Mouse (Mus musculus) layer of hippocampus, adult 8-10 months (tissue): Measurements from ENCODE around the gene Lamc1. TPM values are rescaled to one million over a fixed set of nuclear protein-coding genes. Genes with fewer than 3 reads are reported as not detected.
"Not testable (repeated sequence)": the region's sequence is repeated elsewhere in the genome, so short reads cannot be mapped to it uniquely, and the experiment has no call there.

ENCODE experiments used
- DNase-seq, 2 experiments: peaks; one replicate each; pipeline ENCODE4 v3.0.0; 2022; ENCODE audit warnings: low spot score in 2 of 2
- total RNA-seq, 4 experiments: library from RNA; stranded (reverse); gene quantifications; 2 replicates each; pipeline ENCODE4 v1.2.4; 2022

Lamc1 gene
- 10 to 100 TPM; 25.3 to 32.3 (median 28.6) TPM for total RNA-seq

DNA sequence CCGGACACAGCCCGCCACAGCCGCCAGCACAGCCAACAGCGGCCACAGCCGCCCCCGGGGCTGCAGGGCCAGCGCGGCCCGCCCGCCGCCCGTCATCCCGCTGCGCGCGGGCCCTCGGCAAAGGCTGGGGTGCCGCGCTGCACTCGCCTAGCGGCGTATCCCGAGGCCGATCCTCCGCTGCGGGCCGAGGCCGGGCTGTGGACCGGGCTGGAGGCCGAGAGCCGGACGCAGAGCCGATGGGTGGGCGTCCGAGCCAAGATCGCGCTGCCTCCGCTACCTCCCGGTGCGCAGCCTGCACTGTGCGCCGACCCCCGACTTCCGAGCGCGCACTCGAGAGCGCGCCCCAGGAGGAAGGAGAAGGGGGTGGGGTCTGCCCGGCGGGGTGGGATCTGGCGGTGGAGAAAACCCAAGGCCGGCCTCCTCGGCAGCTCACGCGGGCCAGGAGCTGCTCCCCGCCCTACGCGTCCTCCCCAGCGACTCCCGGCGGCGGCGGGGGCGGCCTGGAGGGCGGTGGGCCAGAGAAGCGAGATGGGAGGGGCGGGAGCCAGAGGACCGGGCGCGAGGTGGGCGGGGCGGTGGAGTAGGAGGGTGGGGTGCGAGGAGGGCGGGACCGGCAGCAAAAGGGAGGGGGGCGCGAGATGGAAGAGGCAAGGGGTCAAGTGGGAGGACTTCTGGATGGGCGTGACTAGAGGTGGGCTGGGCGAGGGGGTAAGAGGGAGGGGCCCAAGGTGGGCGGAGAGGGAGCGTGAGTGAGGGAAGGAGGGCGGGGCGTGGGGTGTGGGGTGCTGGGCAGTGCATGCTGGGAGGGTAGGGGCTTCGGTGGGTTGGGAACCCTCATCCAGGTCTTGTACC is at the start of gene Lamc1:
TSS of gene Lamc1 (minus strand) at position 343 of the 852 bp plus-strand sequence.
- peak; percentile 73 to 76 for DNase-seq

DNA sequence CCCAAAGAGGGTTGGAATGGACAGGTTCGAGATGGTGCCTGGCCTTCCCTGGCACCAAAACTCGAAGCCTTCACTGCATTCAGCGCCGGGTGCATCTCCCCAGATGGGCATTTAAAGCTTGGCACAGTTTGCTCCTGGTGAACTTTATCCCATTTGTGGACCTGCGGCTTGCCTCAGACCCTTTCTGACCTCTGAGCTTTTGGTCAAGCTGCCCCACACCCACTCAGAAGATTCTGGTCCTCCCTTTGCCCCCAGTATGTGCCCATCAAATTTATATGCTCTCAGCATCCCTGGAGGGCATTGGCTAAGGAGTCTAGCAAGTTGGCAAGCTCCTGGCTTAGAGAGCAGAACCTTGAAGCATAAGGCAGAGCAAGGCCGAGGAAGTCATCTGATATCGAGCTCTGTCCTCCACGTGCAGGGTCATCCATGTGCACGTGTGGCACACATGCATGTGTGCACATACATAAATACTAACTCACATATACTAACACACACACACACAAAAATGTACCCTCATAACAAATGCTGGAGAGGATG is 48.2 kb upstream of the Lamc1 start:
- DNase-seq = no peak

- no peak for DNase-seq
These were observed 47.2 kb upstream of the Lamc1 start for GRCm38 (mm10) chr1:153379832-153380231.

GRCm38 (mm10) chr1:153378587-153378986 is 46.0 kb upstream of the Lamc1 start:
- DNase-seq = no peak

GRCm38 (mm10) chr1:153376446-153376845 is 43.9 kb upstream of the Lamc1 start:
- DNase-seq = no peak

DNA sequence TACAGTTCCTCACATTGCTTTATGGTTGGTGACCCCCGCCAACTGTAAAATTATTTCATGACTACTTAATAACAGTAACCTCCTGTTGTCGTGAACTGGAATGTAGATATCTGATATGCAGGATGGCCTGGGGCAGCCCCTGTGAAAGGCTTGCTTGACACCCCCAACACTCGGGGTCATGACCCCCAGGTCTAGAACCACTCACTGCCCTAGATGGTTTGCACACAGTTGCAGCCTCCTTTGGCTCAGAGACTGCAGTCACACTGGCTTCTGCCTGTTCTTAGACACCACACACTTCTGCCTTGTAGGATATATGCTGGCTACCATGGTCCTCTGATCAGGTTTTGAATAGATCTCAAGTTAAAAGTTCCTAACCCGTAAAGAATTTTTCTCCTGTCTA is 41.5 kb upstream of the Lamc1 start:
- no peak for DNase-seq

DNA sequence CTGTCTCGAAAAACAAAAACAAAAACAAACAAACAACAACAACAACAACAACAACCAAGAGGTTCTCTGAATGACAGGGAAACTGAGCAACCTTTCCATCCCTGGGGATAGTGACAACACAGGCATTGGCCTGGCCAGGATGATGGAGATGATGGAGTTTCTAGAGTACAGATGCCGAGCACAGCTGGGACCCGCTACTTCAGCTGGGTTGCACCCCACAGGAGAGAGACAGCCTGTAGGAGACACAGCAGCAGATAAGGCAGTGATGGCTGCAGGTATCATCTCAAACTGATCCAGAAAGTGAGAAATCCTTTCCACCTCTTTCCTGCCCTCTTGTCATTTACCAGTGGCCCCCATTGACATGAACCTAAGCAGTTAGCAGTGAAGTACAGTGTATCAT is 39.3 kb upstream of the Lamc1 start:
- DNase-seq = no peak

- no peak for DNase-seq
These were observed 36.4 kb upstream of the Lamc1 start for GRCm38 (mm10) chr1:153369011-153369410.

DNA sequence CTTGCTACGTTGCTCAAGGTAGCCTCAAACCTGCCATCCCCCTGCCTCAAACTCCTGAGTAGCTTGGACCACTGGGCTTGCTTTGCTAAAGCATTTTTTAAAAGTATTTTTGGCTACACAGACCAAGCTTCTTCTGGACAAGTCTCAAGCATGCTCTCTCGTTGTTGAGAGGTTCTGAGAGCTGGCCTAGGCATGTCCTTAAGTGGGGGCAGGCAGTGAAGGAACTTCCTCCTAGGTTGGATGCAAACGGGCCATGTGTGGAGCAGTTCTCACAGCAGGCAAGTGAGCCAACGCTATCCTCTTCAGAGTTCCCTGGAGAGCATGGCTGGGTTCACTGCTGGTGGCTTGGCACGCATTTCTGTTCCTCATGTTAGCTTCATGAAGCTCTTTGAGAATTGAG is 34.5 kb upstream of the Lamc1 start:
- DNase-seq = no peak

DNA sequence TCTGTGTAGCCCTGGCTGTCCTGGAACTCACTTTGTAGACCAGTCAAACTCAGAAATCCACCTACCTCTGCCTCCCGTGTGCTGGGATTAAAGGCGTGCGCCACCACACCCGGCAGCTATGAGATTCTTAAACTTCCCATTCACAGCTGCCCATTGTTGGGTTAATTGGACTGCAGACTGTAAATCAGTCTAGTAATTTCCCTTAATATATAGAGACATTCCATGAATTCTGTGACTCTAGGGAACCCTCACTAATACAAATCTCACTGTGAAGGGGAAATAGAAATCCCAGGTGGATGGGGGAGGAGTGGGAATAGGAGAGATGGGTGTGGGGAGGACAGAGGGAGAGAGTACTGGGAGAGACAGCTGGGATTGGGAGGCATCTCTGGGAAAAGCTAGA is 29.3 kb upstream of the Lamc1 start:
- DNase-seq = no peak

- no peak for DNase-seq
These were observed 28.0 kb upstream of the Lamc1 start for GRCm38 (mm10) chr1:153360556-153360955.

DNA sequence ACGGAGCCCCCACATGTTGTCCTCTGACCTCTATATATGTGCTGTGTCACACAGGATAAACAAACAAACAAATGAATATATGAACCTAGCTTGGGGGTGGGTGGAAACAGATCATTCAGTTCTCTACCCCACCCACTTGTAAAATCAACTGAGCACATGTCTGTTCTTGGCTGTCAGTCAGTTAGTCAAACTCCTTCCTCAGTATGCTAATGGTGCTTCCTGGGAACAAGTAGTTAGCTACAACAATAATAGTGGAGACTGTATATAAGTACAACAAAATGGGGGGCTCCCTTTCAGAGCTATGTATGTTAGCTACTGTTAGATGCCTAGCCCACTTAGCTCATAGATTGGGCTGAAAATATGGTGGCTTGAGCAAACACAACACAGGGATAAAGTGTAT is 24.6 kb upstream of the Lamc1 start:
- DNase-seq = no peak

DNA sequence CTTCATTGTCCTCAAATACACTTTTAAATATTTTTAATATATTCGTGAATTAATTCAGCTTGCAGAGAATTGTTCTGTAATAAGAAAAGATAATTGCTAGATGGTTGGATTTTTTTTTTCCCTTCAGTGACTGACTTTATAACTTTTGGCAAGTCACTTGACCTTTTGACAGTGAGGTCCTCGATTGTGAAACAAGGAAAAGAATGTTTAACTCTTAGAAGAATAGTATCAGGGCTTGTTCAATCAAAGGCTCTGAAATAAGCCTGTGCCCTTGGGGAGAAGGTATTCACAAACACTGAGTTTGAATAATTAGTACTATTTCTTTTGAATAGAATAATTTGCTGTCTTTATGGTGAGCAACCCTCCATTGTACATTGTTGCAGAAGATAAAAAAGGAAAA is 21.9 kb upstream of the Lamc1 start:
- DNase-seq = no peak

DNA sequence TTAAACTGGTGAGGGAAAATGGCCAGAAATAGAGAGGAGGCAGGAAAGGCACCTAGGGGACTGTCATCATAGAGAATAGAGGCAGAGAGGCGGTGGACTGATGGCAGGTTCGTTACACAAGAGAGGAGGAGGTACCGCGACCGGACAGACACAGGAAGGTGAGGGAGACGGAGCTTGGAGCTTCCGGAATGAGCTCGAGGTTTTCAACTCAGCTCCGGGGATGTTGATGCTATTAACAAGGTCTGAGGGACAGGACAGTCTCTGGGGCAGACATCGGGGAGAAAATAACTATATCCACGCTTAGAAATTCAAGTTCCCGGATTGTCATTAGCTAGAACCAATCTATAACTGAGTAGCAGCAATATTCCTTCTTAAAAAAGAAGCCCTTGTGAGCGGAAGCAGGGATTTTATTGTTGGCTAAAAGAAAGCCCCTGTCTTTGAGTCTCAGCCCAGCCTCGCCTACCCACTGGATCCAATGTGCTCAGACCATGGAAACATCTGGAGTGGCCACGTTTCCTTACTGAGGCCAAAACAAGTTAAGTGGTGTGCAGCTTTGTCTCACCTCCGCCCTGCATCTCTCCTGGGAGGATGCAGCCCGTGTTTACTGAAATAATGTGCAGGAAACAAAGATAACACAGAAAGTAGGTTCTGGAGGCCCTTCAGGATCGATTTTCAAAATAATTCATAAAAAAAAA is 21.3 kb upstream of the Lamc1 start:
- DNase-seq = no peak

DNA sequence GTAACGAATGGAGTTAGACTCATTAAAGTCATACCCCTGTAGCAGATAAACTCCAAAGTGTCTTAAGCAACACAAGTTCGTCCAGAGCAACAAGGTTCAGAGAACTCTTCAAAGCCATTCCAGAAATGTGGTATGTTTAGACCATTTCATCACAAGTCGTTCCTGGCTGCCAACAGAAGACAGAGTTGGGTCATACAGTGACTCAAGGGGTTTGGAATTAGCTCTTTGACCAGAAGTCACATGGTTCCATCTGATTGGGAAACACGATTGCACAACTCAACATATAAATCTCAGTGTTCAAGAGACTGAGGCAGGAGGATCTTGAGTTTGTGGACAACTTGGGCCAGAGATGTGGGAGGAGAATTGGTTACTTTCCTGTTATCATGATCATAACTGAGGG is 18.4 kb upstream of the Lamc1 start:
- DNase-seq = no peak

DNA sequence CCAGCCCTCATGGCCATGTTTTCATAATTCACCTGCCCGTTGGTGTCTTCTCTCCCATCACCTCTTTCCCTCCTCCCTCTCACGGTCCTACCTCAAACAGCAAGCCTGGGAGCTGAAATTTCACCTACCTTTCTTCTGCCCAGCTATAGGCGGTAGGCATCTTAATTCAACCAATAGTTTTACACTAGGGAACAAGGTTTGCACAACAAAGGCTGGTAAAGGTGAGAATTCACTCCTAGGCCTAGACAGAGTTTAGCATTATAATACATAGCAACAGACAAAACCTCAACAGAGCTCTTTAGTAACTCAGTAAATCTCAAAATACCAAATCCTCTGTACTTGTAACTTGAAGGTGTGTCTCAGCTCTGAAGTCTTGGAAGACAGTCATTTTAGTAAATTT is 15.1 kb upstream of the Lamc1 start:
- DNase-seq = no peak

- DNase-seq = no peak
These were observed 14.5 kb upstream of the Lamc1 start for GRCm38 (mm10) chr1:153347040-153347439.

DNA sequence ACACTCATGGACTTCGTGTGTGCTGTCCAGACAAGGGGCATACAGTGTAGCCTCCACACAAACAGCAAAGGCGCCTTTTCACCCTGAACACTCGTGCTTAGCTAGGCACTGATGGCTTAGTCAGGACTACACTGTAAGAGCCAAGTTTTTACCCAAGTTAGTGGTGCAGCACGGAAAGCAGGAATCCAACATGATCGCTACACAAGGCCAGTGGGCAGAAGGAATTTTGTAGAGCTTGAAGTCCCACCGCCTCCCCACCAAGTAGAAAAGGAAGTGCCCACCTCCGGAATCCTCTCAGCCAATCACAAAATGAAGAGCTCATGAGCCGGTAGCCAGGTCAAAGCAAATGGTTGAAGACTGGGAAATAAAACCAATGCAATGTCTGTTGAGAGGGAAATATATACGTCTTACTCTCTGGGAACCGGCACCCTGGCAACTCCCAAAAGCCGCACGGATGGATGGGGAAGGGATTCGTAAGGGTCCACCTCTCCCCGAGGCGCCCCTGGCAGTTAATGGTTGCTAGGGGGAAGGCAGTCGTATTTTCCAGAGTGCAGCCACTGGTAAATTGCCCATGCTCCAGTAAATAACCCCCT is 13.2 kb upstream of the Lamc1 start:
- DNase-seq = no peak

GRCm38 (mm10) chr1:153345002-153345401 is 12.4 kb upstream of the Lamc1 start:
- no peak for DNase-seq

GRCm38 (mm10) chr1:153335451-153335850 is 2.9 kb upstream of the Lamc1 start:
- DNase-seq = not testable (repeated sequence)

DNA sequence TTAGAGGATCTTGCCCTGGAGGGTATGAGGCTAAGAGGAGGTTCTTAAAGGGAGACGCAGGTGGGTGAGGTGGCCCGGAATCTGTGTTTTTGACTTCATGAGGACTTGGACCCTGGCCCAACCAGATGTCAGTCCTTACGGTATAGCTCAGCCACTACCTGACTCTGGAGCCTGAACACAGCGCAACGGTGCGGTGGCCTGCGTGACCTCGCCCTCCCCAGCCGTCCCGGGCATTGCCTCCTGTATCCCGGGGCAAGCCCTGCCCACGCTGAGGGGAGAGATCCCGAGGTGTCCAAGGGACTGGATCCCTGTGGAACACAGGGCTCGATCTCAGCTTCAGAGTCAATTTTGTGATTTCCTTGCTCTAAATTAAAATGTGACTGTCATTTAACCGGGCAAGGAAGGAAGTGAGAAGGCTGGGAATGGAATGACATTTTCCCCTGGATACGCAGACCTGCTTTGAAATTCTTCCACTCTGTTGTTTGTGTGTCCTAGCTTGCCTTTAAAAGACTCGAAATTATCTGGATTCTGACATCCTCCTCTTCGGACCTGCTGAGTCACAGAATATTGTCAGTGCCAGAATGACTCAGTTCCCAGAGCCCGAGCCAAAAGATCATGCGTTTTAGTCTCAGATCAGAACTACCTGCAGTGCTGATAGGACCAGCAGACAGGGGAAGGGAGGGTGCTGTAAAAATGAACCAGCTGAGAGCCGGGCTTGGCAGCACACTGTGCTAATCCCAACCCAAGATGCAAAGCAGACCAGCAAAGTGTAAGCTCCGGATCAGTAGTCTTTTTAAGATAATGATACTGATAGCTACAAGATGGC is 923 bp upstream of the Lamc1 start:
- peak; percentile 32 to 37 for DNase-seq
